Mouse (Mus musculus): ENCODE results near the gene Timm13. TPM values are rescaled to one million over a fixed set of nuclear protein-coding genes. Genes with fewer than 3 reads are reported as not detected.

Timm13 gene
- polyA plus RNA-seq, 1 experiment from 2014 or later = 353 TPM

DNA sequence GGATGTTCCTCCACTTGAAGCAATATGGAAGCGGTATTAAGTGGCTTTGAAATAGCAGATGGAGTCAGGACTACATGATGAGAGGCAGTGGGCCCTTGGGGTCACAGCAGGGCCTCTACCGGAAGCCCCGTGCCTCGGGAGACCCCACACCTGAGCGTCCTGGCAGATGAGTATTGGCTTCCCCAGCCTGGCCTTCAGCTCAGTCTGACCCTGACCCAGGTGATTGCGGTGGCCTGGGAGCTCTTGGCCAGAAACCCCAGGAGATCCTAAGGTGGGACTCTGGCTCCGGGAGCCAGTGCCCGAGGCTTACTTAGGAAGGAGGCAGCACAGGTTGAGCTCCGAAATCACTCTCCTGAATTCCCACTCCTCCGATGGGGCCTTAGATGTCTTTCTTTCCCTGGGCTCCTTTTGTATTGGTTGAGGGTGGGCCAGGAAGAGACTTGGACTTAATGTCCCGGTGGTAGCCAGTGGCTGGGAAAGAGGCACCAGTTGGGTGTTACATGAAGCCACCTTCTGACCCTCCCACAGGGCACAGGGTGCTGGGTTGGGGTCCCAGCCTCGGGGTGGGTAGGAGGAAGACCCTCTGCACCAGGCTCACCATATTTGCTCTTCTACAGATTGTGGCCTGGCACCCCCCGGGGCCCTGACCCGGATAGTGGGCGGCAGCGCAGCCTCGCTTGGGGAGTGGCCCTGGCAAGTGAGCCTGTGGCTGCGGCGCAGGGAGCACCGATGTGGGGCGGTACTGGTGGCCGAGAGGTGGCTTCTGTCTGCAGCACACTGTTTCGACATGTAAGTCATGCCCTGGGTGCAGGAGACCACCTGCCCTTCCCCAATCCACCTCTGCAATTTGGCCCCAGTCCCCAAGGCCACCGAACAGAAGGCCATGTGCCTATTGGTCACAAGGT is 3.9 kb downstream of the Timm13 start:
- 73% methylated on average over 24 of the region's 24 CpGs for WGBS
- no peak overlapping the region for H3K4me2 ChIP-seq (replicated peaks; ENCODE audit: low read depth, low read length)
- H3K4me1 ChIP-seq (replicated peaks; ENCODE audit: control insufficient read depth, insufficient read depth, low read length) = peaks cover 7% of the 10 kb centered on the region
- DNase-seq (ENCODE audit: low spot score) (no peak), ATAC-seq (ENCODE audit: low FRiP score) (no peak)
- H3K36me3 ChIP-seq (ENCODE audit: control insufficient read depth, insufficient read depth, low read length) = no peaks in the 10 kb centered on the region
- H3K27ac ChIP-seq (ENCODE audit: low read depth, low read length) = no peak overlapping the region
- H3K9me3 ChIP-seq (ENCODE audit: control insufficient read depth, low read length) = no peaks in the 10 kb centered on the region
- no peak overlapping the region for H3K9ac ChIP-seq (ENCODE audit: low read depth, low read length)
- no peak overlapping the region for H3K4me3 ChIP-seq (ENCODE audit: low read depth, low read length)
- H3K27me3 ChIP-seq (ENCODE audit: control insufficient read depth, insufficient read depth, low read length) = no peaks in the 10 kb centered on the region

- H3K9me3 ChIP-seq (ENCODE audit: control insufficient read depth, low read length) = no peaks in the 10 kb centered on the region
- no peak overlapping the region for H3K4me2 ChIP-seq (replicated peaks; ENCODE audit: low read depth, low read length)
- ATAC-seq (ENCODE audit: low FRiP score) (no peak), DNase-seq (ENCODE audit: low spot score) (no peak)
- H3K9ac ChIP-seq (ENCODE audit: low read depth, low read length) = no peak overlapping the region
- H3K4me1 ChIP-seq (replicated peaks; ENCODE audit: control insufficient read depth, insufficient read depth, low read length) = peaks cover 7% of the 10 kb centered on the region
- H3K27ac ChIP-seq (ENCODE audit: low read depth, low read length) = no peak overlapping the region
- H3K4me3 ChIP-seq (ENCODE audit: low read depth, low read length) = no peak overlapping the region
- no peaks in the 10 kb centered on the region for H3K27me3 ChIP-seq (ENCODE audit: control insufficient read depth, insufficient read depth, low read length)
- 87% methylated on average over 6 of the region's 6 CpGs for WGBS
- no peaks in the 10 kb centered on the region for H3K36me3 ChIP-seq (ENCODE audit: control insufficient read depth, insufficient read depth, low read length)
Observed at GRCm38 (mm10) chr10:80895697-80896096, 5.1 kb downstream of the Timm13 start.

GRCm38 (mm10) chr10:80895100-80895499 is 5.7 kb downstream of the Timm13 start:
- H3K9ac ChIP-seq (ENCODE audit: low read depth, low read length) = no peak overlapping the region
- 88% methylated on average over 7 of the region's 7 CpGs for WGBS
- H3K27ac ChIP-seq (ENCODE audit: low read depth, low read length) = no peak overlapping the region
- H3K27me3 ChIP-seq (ENCODE audit: control insufficient read depth, insufficient read depth, low read length) = no peaks in the 10 kb centered on the region
- no peak for ATAC-seq (ENCODE audit: low FRiP score)
- no peaks in the 10 kb centered on the region for H3K36me3 ChIP-seq (ENCODE audit: control insufficient read depth, insufficient read depth, low read length)
- peaks cover 7% of the 10 kb centered on the region for H3K4me1 ChIP-seq (replicated peaks; ENCODE audit: control insufficient read depth, insufficient read depth, low read length)
- no peaks in the 10 kb centered on the region for H3K9me3 ChIP-seq (ENCODE audit: control insufficient read depth, low read length)
- no peak overlapping the region for H3K4me2 ChIP-seq (replicated peaks; ENCODE audit: low read depth, low read length)
- H3K4me3 ChIP-seq (ENCODE audit: low read depth, low read length) = no peak overlapping the region
- no peak for DNase-seq (ENCODE audit: low spot score)

DNA sequence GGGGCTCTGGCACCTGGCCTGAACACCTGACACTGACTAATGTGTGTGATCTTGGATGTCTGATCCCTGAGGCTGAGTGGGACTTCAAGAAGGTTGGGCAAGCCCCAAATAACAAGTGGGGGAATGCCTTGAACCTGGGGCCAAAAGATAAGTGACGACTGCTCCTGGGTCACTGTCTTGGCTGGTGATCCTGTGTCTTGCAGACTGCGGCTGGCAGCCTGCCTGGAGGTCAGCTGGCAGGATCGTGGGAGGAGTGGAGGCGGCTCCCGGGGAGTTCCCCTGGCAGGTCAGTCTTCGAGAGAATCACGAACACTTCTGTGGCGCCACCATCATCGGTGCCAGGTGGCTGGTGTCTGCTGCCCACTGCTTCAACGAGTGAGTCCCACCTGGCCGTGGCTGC is 13.6 kb downstream of the Timm13 start:
- Histone ChIP-seq H3K4me2 (replicated peaks; ENCODE audit: low read depth, low read length) (no peak overlapping the region), H3K4me3 (ENCODE audit: low read depth, low read length) (no peak overlapping the region), H3K9me3 (ENCODE audit: control insufficient read depth, low read length) (no peaks in the 10 kb centered on the region), H3K36me3 (ENCODE audit: control insufficient read depth, insufficient read depth, low read length) (no peaks in the 10 kb centered on the region), H3K27ac (ENCODE audit: low read depth, low read length) (no peak overlapping the region), H3K4me1 (replicated peaks; ENCODE audit: control insufficient read depth, insufficient read depth, low read length) (no peaks in the 10 kb centered on the region), H3K27me3 (ENCODE audit: control insufficient read depth, insufficient read depth, low read length) (peaks cover 6% of the 10 kb centered on the region; the same call in 1 of the 2 replicates), H3K9ac (ENCODE audit: low read depth, low read length) (no peak overlapping the region)
- DNase-seq (ENCODE audit: low spot score) (no peak), ATAC-seq (ENCODE audit: low FRiP score) (no peak)
- 81% methylated on average over 11 of the region's 11 CpGs for WGBS

DNA sequence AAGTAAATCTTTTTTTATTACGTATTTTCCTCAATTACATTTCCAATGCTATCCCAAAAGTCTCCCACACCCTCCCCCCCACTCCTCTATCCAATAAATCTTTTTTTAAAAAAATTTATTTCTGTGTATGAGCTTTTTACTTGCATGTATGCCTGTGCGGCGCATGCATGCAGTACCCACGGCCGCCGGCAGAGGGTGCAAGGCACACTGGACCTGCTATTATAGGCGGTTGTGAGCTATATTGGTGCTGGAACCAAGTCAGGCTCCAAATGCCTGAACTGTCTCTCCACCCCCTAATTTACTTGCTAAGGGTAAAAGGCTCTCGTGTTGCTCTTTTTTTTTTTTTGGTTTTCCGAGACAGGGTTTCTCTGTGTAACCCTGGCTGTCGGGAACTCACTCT is 19.5 kb downstream of the Timm13 start:
- DNase-seq (ENCODE audit: low spot score) (peak; percentile 76), ATAC-seq (ENCODE audit: low FRiP score) (no peak)
- no peak overlapping the region for H3K4me2 ChIP-seq (replicated peaks; ENCODE audit: low read depth, low read length)
- WGBS = 29% methylated on average over 10 of the region's 10 CpGs
- no peaks in the 10 kb centered on the region for H3K4me1 ChIP-seq (replicated peaks; ENCODE audit: control insufficient read depth, insufficient read depth, low read length)
- no peak overlapping the region for H3K27ac ChIP-seq (ENCODE audit: low read depth, low read length)
- no peaks in the 10 kb centered on the region for H3K36me3 ChIP-seq (ENCODE audit: control insufficient read depth, insufficient read depth, low read length)
- no peak overlapping the region for H3K4me3 ChIP-seq (ENCODE audit: low read depth, low read length)
- no peaks in the 10 kb centered on the region for H3K9me3 ChIP-seq (ENCODE audit: control insufficient read depth, low read length)
- H3K9ac ChIP-seq (ENCODE audit: low read depth, low read length) = no peak overlapping the region
- no peaks in the 10 kb centered on the region for H3K27me3 ChIP-seq (ENCODE audit: control insufficient read depth, insufficient read depth, low read length)

GRCm38 (mm10) chr10:80880901-80881300 is 19.9 kb downstream of the Timm13 start:
- no peaks in the 10 kb centered on the region for H3K4me1 ChIP-seq (replicated peaks; ENCODE audit: control insufficient read depth, insufficient read depth, low read length)
- no peak overlapping the region for H3K9ac ChIP-seq (ENCODE audit: low read depth, low read length)
- no peak for ATAC-seq (ENCODE audit: low FRiP score)
- no peaks in the 10 kb centered on the region for H3K36me3 ChIP-seq (ENCODE audit: control insufficient read depth, insufficient read depth, low read length)
- no peaks in the 10 kb centered on the region for H3K27me3 ChIP-seq (ENCODE audit: control insufficient read depth, insufficient read depth, low read length)
- no peak overlapping the region for H3K27ac ChIP-seq (ENCODE audit: low read depth, low read length)
- H3K4me2 ChIP-seq (replicated peaks; ENCODE audit: low read depth, low read length) = no peak overlapping the region
- no peaks in the 10 kb centered on the region for H3K9me3 ChIP-seq (ENCODE audit: control insufficient read depth, low read length)
- WGBS = 74% methylated on average over 2 of the region's 2 CpGs
- DNase-seq (ENCODE audit: low spot score) = no peak
- no peak overlapping the region for H3K4me3 ChIP-seq (ENCODE audit: low read depth, low read length)

- Histone ChIP-seq H3K27ac (ENCODE audit: low read depth, low read length) (no peak overlapping the region), H3K4me1 (replicated peaks; ENCODE audit: control insufficient read depth, insufficient read depth, low read length) (no peaks in the 10 kb centered on the region), H3K9me3 (ENCODE audit: control insufficient read depth, low read length) (no peaks in the 10 kb centered on the region), H3K4me2 (replicated peaks; ENCODE audit: low read depth, low read length) (no peak overlapping the region), H3K36me3 (ENCODE audit: control insufficient read depth, insufficient read depth, low read length) (no peaks in the 10 kb centered on the region), H3K9ac (ENCODE audit: low read depth, low read length) (no peak overlapping the region), H3K4me3 (ENCODE audit: low read depth, low read length) (no peak overlapping the region), H3K27me3 (ENCODE audit: control insufficient read depth, insufficient read depth, low read length) (no peaks in the 10 kb centered on the region)
- DNase-seq (ENCODE audit: low spot score) (peak; percentile 81), ATAC-seq (ENCODE audit: low FRiP score) (no peak)
- 22% methylated on average over 5 of the region's 5 CpGs for WGBS
Observed at GRCm38 (mm10) chr10:80880131-80880641, 20.6 kb downstream of the Timm13 start.

- H3K27ac ChIP-seq (ENCODE audit: low read depth, low read length) = no peak overlapping the region
- DNase-seq (ENCODE audit: low spot score) (no peak), ATAC-seq (ENCODE audit: low FRiP score) (0 out of 2 replicates have a peak, but pooled peaks have one; percentile 43)
- H3K4me2 ChIP-seq (replicated peaks; ENCODE audit: low read depth, low read length) = no peak overlapping the region
- H3K9me3 ChIP-seq (ENCODE audit: control insufficient read depth, low read length) = no peaks in the 10 kb centered on the region
- H3K9ac ChIP-seq (ENCODE audit: low read depth, low read length) = no peak overlapping the region
- no peak overlapping the region for H3K4me3 ChIP-seq (ENCODE audit: low read depth, low read length)
- H3K4me1 ChIP-seq (replicated peaks; ENCODE audit: control insufficient read depth, insufficient read depth, low read length) = no peaks in the 10 kb centered on the region
- no peaks in the 10 kb centered on the region for H3K27me3 ChIP-seq (ENCODE audit: control insufficient read depth, insufficient read depth, low read length)
- 28% methylated on average over 3 of the region's 3 CpGs for WGBS
- H3K36me3 ChIP-seq (ENCODE audit: control insufficient read depth, insufficient read depth, low read length) = no peaks in the 10 kb centered on the region
Observed at GRCm38 (mm10) chr10:80876594-80876993, 24.2 kb downstream of the Timm13 start.

DNA sequence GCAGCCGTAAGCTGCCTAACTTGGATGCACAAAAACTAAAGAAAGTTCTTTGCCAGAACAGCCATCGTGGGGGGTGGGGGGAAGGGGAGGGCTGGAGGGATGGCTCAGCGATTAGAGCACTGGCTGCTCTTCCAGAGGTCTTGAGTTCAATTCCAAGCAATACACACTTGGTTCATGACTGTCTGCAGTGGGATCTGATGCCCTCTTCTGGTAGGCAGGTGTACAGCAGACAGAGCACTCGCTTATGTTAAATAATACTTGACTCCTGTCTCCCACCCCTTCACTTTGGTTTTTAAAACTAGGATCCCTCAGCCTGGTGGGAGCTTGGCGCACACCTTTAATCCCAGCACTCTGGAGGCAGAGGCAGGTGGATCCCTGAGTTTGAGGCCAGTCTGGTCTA is 24.7 kb downstream of the Timm13 start:
- no peaks in the 10 kb centered on the region for H3K9me3 ChIP-seq (ENCODE audit: control insufficient read depth, low read length)
- no peak overlapping the region for H3K4me2 ChIP-seq (replicated peaks; ENCODE audit: low read depth, low read length)
- no peak overlapping the region for H3K4me3 ChIP-seq (ENCODE audit: low read depth, low read length)
- H3K27ac ChIP-seq (ENCODE audit: low read depth, low read length) = no peak overlapping the region
- 29% methylated on average over 5 of the region's 5 CpGs for WGBS
- no peak overlapping the region for H3K9ac ChIP-seq (ENCODE audit: low read depth, low read length)
- H3K27me3 ChIP-seq (ENCODE audit: control insufficient read depth, insufficient read depth, low read length) = no peaks in the 10 kb centered on the region
- ATAC-seq (ENCODE audit: low FRiP score) (no peak; the same call in 1 of the 2 replicates), DNase-seq (ENCODE audit: low spot score) (peak; percentile 75)
- no peaks in the 10 kb centered on the region for H3K36me3 ChIP-seq (ENCODE audit: control insufficient read depth, insufficient read depth, low read length)
- H3K4me1 ChIP-seq (replicated peaks; ENCODE audit: control insufficient read depth, insufficient read depth, low read length) = no peaks in the 10 kb centered on the region

Data from hindbrain, embryonic 11.5 days (tissue).